9 mouse cellular contexts compared by ENCODE assay signal in genomic region chr3:152761116-152761515, GRCm38 (mm10). TPM values are rescaled to one million over a fixed set of nuclear protein-coding genes. Genes with fewer than 3 reads are reported as not detected.
DNase-seq lines count a peak whose midpoint lies in the region; ATAC-seq and TF ChIP-seq lines count a peak whose summit lies in the region.
"Had no signal": no experiment of that assay in that cellular context is flagged by ENCODE, and none has a peak within 500 bp of the region (broad histone marks: within the 10 kb centered on the region; RNA-seq: fewer than 3 reads in every experiment).

No protein-coding gene starts in this region.

- H3K27me3 ChIP-seq in MEL (ENCODE audit: control insufficient read depth in 1 of 2, insufficient read depth in 2 of 2, low read length in 2 of 2) = no peaks in the 10 kb centered on the region
- H3K27me3 ChIP-seq in liver, embryonic 15.5 days = no peaks in the 10 kb centered on the region
- H3K27me3 ChIP-seq: heart, embryonic 13.5 days; neural tube, embryonic 12.5 days had no signal

- ATAC-seq in liver, embryonic 15.5 days (ENCODE audit: insufficient read depth) = no peak

- peak; percentile 62 for TF ChIP-seq RAD21 in MEL (IDR thresholded peaks at IDR 0.05; ENCODE audit: low read depth, low read length)

- no peak overlapping the region for H3K9ac ChIP-seq in MEL (ENCODE audit: control insufficient read depth, low read depth, low read length, poor library complexity, severe bottlenecking)
- no peak overlapping the region for H3K9ac ChIP-seq in liver, embryonic 15.5 days
- H3K9ac ChIP-seq: heart, embryonic 13.5 days; neural tube, embryonic 12.5 days had no signal

- no peak for TF ChIP-seq EP300 in MEL (IDR thresholded peaks at IDR 0.05; ENCODE audit: low read depth in 1 of 2, low read length in 2 of 2)

- H3K4me1 ChIP-seq in MEL (ENCODE audit: control insufficient read depth in 1 of 2, insufficient read depth in 2 of 2, low read length in 2 of 2) = peaks cover 0 to 7% of the 10 kb centered on the region in 2 experiments; a peak in 2 of 4 replicates
- peaks cover 85% of the 10 kb centered on the region for H3K4me1 ChIP-seq in liver, embryonic 15.5 days (replicated peaks)

- no peak for TF ChIP-seq POLR2A in MEL (IDR thresholded peaks at IDR 0.05; ENCODE audit: control insufficient read depth in 1 of 2, insufficient read depth in 1 of 2, low read depth in 1 of 2, low read length in 2 of 2, poor library complexity in 1 of 2)
- TF ChIP-seq POLR2A in brain, embryonic 14.5 days (IDR thresholded peaks at IDR 0.05; ENCODE audit: borderline replicate concordance, extremely low read depth, insufficient read depth, insufficient read length, poor library complexity, severe bottlenecking) = no peak

- no peak overlapping the region for H3K4me3 ChIP-seq in MEL (ENCODE audit: control insufficient read depth in 1 of 2, insufficient read depth in 1 of 2, low read depth in 2 of 2, low read length in 2 of 2)
- no peak overlapping the region for H3K4me3 ChIP-seq in liver, embryonic 15.5 days (replicated peaks)
- H3K4me3 ChIP-seq: heart, embryonic 13.5 days; neural tube, embryonic 12.5 days had no signal

- DNase-seq in layer of hippocampus, adult 11-12 months (ENCODE audit: low spot score) = peak; percentile 74
- DNase-seq in layer of hippocampus, postnatal 36 days = no peak
- DNase-seq in MEL (ENCODE audit: low read depth, low spot score) = peak; percentile 67
- peak; percentile 78 for DNase-seq in brain, embryonic 14.5 days (ENCODE audit: low read depth)
- peak; percentile 22 to 49 for DNase-seq in heart, postnatal 14 days
- no peak for DNase-seq in urinary bladder, postnatal 14 days (ENCODE audit: low spot score)

- H3K36me3 ChIP-seq in MEL (ENCODE audit: control insufficient read depth in 1 of 2, insufficient read depth in 2 of 2, low read length in 2 of 2) = peaks cover 0 to 3% of the 10 kb centered on the region in 2 experiments; a peak in 1 of 4 replicates
- H3K36me3 ChIP-seq in liver, embryonic 15.5 days (replicated peaks) = no peaks in the 10 kb centered on the region
- H3K36me3 ChIP-seq: neural tube, embryonic 12.5 days had no signal

- H3K79me2 ChIP-seq in MEL (ENCODE audit: control insufficient read depth, insufficient read depth, low read length, poor library complexity) = no peaks in the 10 kb centered on the region

- H3K4me2 ChIP-seq in liver, embryonic 15.5 days = peak overlapping the region; percentile 28; the same call in 1 of the 2 replicates
- H3K4me2 ChIP-seq: heart, embryonic 13.5 days; neural tube, embryonic 12.5 days had no signal

- WGBS in liver, embryonic 15.5 days (ENCODE audit: insufficient replicate concordance) = 19% methylated on average over 7 of the region's 7 CpGs

- H3K9me3 ChIP-seq in MEL (replicated peaks; ENCODE audit: insufficient read depth, low read length) = no peaks in the 10 kb centered on the region
- no peaks in the 10 kb centered on the region for H3K9me3 ChIP-seq in liver, embryonic 15.5 days (replicated peaks)
- H3K9me3 ChIP-seq: heart, embryonic 13.5 days; neural tube, embryonic 12.5 days had no signal

- intact Hi-C loops in heart, postnatal 14 days (cut with DNase I) = loop anchor here (2.0 kb wide), 1 partner anchor 894 kb away; no protein-coding TSS in a partner anchor

- TF ChIP-seq CTCF in MEL (IDR thresholded peaks at IDR 0.05 in 2 of 3, conservative IDR thresholded peaks at IDR 0.05 in 1 of 3; ENCODE audit: control insufficient read depth in 1 of 3, insufficient read depth in 1 of 3, low read depth in 2 of 3, low read length in 3 of 3, poor library complexity in 1 of 3, severe bottlenecking in 1 of 3) = peak; percentile 30 to 70 (median 64); a peak in 5 of 6 replicates
- TF ChIP-seq CTCF in brain, embryonic 14.5 days (IDR thresholded peaks at IDR 0.05; ENCODE audit: borderline replicate concordance, extremely low read depth, insufficient read depth, insufficient read length) = peak; percentile 60; the same call in 1 of the 2 replicates

- no peak overlapping the region for H3K27ac ChIP-seq in MEL (ENCODE audit: control insufficient read depth, low read depth, low read length)
- peak overlapping the region; percentile 48; the same call in 1 of the 2 replicates for H3K27ac ChIP-seq in liver, embryonic 15.5 days (replicated peaks)
- H3K27ac ChIP-seq: heart, embryonic 13.5 days; neural tube, embryonic 12.5 days had no signal

TF ChIP-seq in MEL, 35 proteins besides CTCF, POLR2A, EP300 and RAD21:
- TF ChIP-seq SMC3 (IDR thresholded peaks at IDR 0.05; ENCODE audit: low read depth, low read length) = peak; percentile 59
- no peak for TF ChIP-seq MAZ (IDR thresholded peaks at IDR 0.05; ENCODE audit: low read depth, low read length)
- TF ChIP-seq GATA1 (IDR thresholded peaks at IDR 0.05; ENCODE audit: low read depth, low read length) = no peak
- peak; percentile 34; the same call in 1 of the 2 replicates for TF ChIP-seq ZC3H11A (IDR thresholded peaks at IDR 0.05; ENCODE audit: low read depth, low read length)

RNA-seq across cellular contexts. Expression of gene Pigk, which starts 47.2 kb away (rescaled TPM):
- total RNA-seq in layer of hippocampus, postnatal 36 days (2021) = 10 to 100 TPM; 44.2 to 48.7 TPM
- total RNA-seq in MEL (2012; rRNA removed) = 17.8 and 19.3 TPM in 2 replicates
- polyA plus RNA-seq in MEL (2012; ENCODE audit: insufficient read depth in 1 of 2, insufficient read length in 2 of 2, low read depth in 1 of 2, low replicate concordance in 2 of 2, missing spikeins in 1 of 2) = 10 to 100 TPM in 1 of 2 experiments, not detected in 1; 14.6 TPM
- 12.9 and 17.0 TPM in 2 replicates for polyA plus RNA-seq in brain, embryonic 14.5 days (2012; rRNA removed)
- 10 to 100 TPM; 28.8 to 30.0 TPM for total RNA-seq in heart, postnatal 14 days (2021)
- polyA plus RNA-seq in liver, embryonic 15.5 days (2015; fragmentation: Nextera tagmentation; extraction: Ambion mirVana) = 20.6 and 23.5 TPM in 2 replicates

Comparison
In these comparisons a context has a peak if more than half of its experiments do, and no peak if none do; other contexts are left out.
1. DNase-seq: peak in layer of hippocampus, adult 11-12 months (single experiment), MEL (single experiment), brain, embryonic 14.5 days (single experiment) and heart, postnatal 14 days (2 of 2); none in layer of hippocampus, postnatal 36 days (0 of 2) and urinary bladder, postnatal 14 days (single experiment).